Mouse (Mus musculus) myocyte (in vitro differentiated cells): ENCODE measurements around the gene Fat2. TPM values are rescaled to one million over a fixed set of nuclear protein-coding genes. Genes with fewer than 3 reads are reported as not detected.

ENCODE experiments used
- H3K27me3 ChIP-seq: one replicate; pipeline ENCODE4 v1.6.1; 2011; ENCODE audit not compliant: control insufficient read depth, insufficient read depth, insufficient read length
- H3K36me3 ChIP-seq: one replicate; pipeline ENCODE4 v1.6.1; 2011; ENCODE audit not compliant: control insufficient read depth, insufficient read depth
- H3K4me2 ChIP-seq: one replicate; pipeline ENCODE4 v1.6.1; 2011; ENCODE audit warnings: low read depth, control low read depth
- H3K4me3 ChIP-seq: one replicate; pipeline ENCODE4 v1.5.1; 2011; ENCODE audit warnings: mild to moderate bottlenecking, control low read depth, moderate library complexity
- H3K79me2 ChIP-seq: one replicate; pipeline ENCODE4 v1.6.1; 2011; ENCODE audit not compliant: control insufficient read depth, insufficient read depth
- H3ac ChIP-seq: one replicate; pipeline ENCODE4 v1.6.1; 2011; ENCODE audit not compliant: control insufficient read depth, insufficient read length
- CEBPB ChIP-seq: IDR thresholded peaks from 2 replicates; pipeline ENCODE4 v1.6.1; 2011; ENCODE audit warnings: mild to moderate bottlenecking, moderate library complexity; ENCODE audit not compliant: poor library complexity, insufficient read depth, severe bottlenecking
- E2F4 ChIP-seq: IDR thresholded peaks from one replicate; pipeline ENCODE4 v1.6.1; 2011; ENCODE audit warnings: mild to moderate bottlenecking, control low read depth, moderate library complexity; ENCODE audit not compliant: insufficient read depth
- MAX ChIP-seq: IDR thresholded peaks from one replicate; pipeline ENCODE4 v1.6.1; 2011; ENCODE audit warnings: low read depth, mild to moderate bottlenecking, control low read depth
- MYOD1 ChIP-seq, 3 experiments: IDR thresholded peaks; one replicate each; pipeline ENCODE4 v1.6.1; 2011; ENCODE audit warnings: control low read depth in 2 of 3, low read depth in 2 of 3, mild to moderate bottlenecking in 2 of 3, moderate library complexity in 1 of 3; ENCODE audit not compliant: insufficient read length in 2 of 3, control insufficient read depth in 1 of 3
- MYOG ChIP-seq, 3 experiments: IDR thresholded peaks; one replicate each; pipeline ENCODE4 v1.6.1; 2011; ENCODE audit warnings: control low read depth in 2 of 3, low read depth in 2 of 3, mild to moderate bottlenecking in 2 of 3; ENCODE audit not compliant: insufficient read length in 2 of 3, control insufficient read depth in 1 of 3, insufficient read depth in 1 of 3
- POLR2A ChIP-seq: IDR thresholded peaks from one replicate; pipeline ENCODE4 v1.6.1; 2011; ENCODE audit warnings: low read depth, mild to moderate bottlenecking, control low read depth, moderate library complexity; ENCODE audit not compliant: insufficient read length
- POLR2AphosphoS2 ChIP-seq: IDR thresholded peaks from one replicate; pipeline ENCODE4 v1.6.1; 2011; ENCODE audit warnings: low read depth, control low read depth; ENCODE audit not compliant: insufficient read length
- REST ChIP-seq: IDR thresholded peaks from one replicate; pipeline ENCODE4 v1.6.1; 2011; ENCODE audit warnings: mild to moderate bottlenecking, control low read depth, moderate library complexity; ENCODE audit not compliant: insufficient read depth, insufficient read length
- SRF ChIP-seq: IDR thresholded peaks from one replicate; pipeline ENCODE4 v1.6.1; 2011; ENCODE audit warnings: low read depth; ENCODE audit not compliant: control insufficient read depth, insufficient read length
- TCF12 ChIP-seq: IDR thresholded peaks from one replicate; pipeline ENCODE4 v1.6.1; 2011; ENCODE audit warnings: mild to moderate bottlenecking, control low read depth; ENCODE audit not compliant: poor library complexity, insufficient read depth, severe bottlenecking
- TCF3 ChIP-seq: IDR thresholded peaks from one replicate; pipeline ENCODE4 v1.6.1; 2011; ENCODE audit warnings: low read depth, control low read depth; ENCODE audit not compliant: insufficient read length
- USF1 ChIP-seq: IDR thresholded peaks from one replicate; pipeline ENCODE4 v1.6.1; 2011; ENCODE audit warnings: low read depth, mild to moderate bottlenecking, control low read depth, moderate library complexity
- polyA plus RNA-seq: library from polyadenylated mRNA; unstranded; fragments of >200 nt; fragmentation: generic; extraction: Trizol; gene quantifications from one replicate; pipeline ENCODE4 v1.2.1, GENCODE M21; 2012; ENCODE audit warnings: missing spikeins

Fat2 gene
- polyA plus RNA-seq, 1 experiment, result 0.06 TPM

- no peaks in the 10 kb centered on the region for H3K36me3 ChIP-seq
- no peak for TF ChIP-seq MYOG (IDR thresholded peaks at IDR 0.05; ENCODE audit: control insufficient read depth in 1 of 3, insufficient read depth in 1 of 3, insufficient read length in 2 of 3, low read depth in 2 of 3)
- no peak for TF ChIP-seq USF1
- no peak for TF ChIP-seq E2F4
- H3K4me2 ChIP-seq, result no peak overlapping the region
- no peaks in the 10 kb centered on the region for H3K79me2 ChIP-seq
- no peak overlapping the region for H3K4me3 ChIP-seq
- no peak overlapping the region for H3ac ChIP-seq
- H3K27me3 ChIP-seq, result peaks cover 2% of the 10 kb centered on the region
Measured at GRCm38 (mm10) chr11:55327558-55328409, 8.6 kb downstream of the Fat2 start.

GRCm38 (mm10) chr11:55327111-55327510, 9.3 kb downstream of the Fat2 start:
- Histone ChIP-seq H3K4me2 (no peak overlapping the region), H3K4me3 (no peak overlapping the region), H3ac (no peak overlapping the region), H3K36me3 (no peaks in the 10 kb centered on the region), H3K79me2 (no peaks in the 10 kb centered on the region), H3K27me3 (no peaks in the 10 kb centered on the region)
- no peak for TF ChIP-seq MYOD1 (IDR thresholded peaks at IDR 0.05; ENCODE audit: control insufficient read depth in 1 of 3, insufficient read length in 2 of 3, low read depth in 2 of 3)
- no peak for TF ChIP-seq E2F4
- TF ChIP-seq REST, result no peak
- TF ChIP-seq POLR2AphosphoS2, result no peak
- no peak for TF ChIP-seq POLR2A
- no peak for TF ChIP-seq CEBPB

GRCm38 (mm10) chr11:55326211-55326610, 10.2 kb downstream of the Fat2 start:
- no peaks in the 10 kb centered on the region for H3K36me3 ChIP-seq
- no peak for TF ChIP-seq POLR2A

GRCm38 (mm10) chr11:55323854-55324253, 12.5 kb downstream of the Fat2 start:
- Histone ChIP-seq H3K4me2 (no peak overlapping the region), H3K4me3 (no peak overlapping the region), H3ac (no peak overlapping the region), H3K36me3 (no peaks in the 10 kb centered on the region), H3K27me3 (peaks cover 4% of the 10 kb centered on the region), H3K79me2 (no peaks in the 10 kb centered on the region)
- TF ChIP-seq USF1 (no peak), POLR2AphosphoS2 (no peak)

More at GRCm38 (mm10) chr11:55326211-55326610, 10.2 kb downstream of the Fat2 start:
- H3K79me2 ChIP-seq, result no peaks in the 10 kb centered on the region
- H3K4me3 ChIP-seq, result no peak overlapping the region
- H3ac ChIP-seq, result no peak overlapping the region
- H3K4me2 ChIP-seq, result no peak overlapping the region
- H3K27me3 ChIP-seq, result no peaks in the 10 kb centered on the region

- Histone ChIP-seq H3ac (no peak overlapping the region), H3K79me2 (no peaks in the 10 kb centered on the region), H3K4me2 (no peak overlapping the region), H3K4me3 (no peak overlapping the region), H3K36me3 (no peaks in the 10 kb centered on the region), H3K27me3 (peaks cover 4% of the 10 kb centered on the region)
- TF ChIP-seq MYOD1 (IDR thresholded peaks at IDR 0.05; ENCODE audit: control insufficient read depth in 1 of 3, insufficient read length in 2 of 3, low read depth in 2 of 3) (no peak), POLR2A (no peak), TCF3 (no peak), E2F4 (no peak), MYOG (IDR thresholded peaks at IDR 0.05; ENCODE audit: control insufficient read depth in 1 of 3, insufficient read depth in 1 of 3, insufficient read length in 2 of 3, low read depth in 2 of 3) (no peak), USF1 (no peak), REST (no peak), SRF (no peak), TCF12 (no peak), POLR2AphosphoS2 (no peak), CEBPB (no peak), MAX (no peak)
Measured at GRCm38 (mm10) chr11:55320990-55321389, 15.4 kb downstream of the Fat2 start.

- no peaks in the 10 kb centered on the region for H3K36me3 ChIP-seq
- no peak for TF ChIP-seq REST
- TF ChIP-seq TCF12, result no peak
- no peak for TF ChIP-seq SRF
- no peak for TF ChIP-seq MYOG (IDR thresholded peaks at IDR 0.05; ENCODE audit: control insufficient read depth in 1 of 3, insufficient read depth in 1 of 3, insufficient read length in 2 of 3, low read depth in 2 of 3)
- no peak for TF ChIP-seq USF1
- no peak for TF ChIP-seq POLR2A
- TF ChIP-seq E2F4, result no peak
- TF ChIP-seq MAX, result no peak
- no peak for TF ChIP-seq MYOD1 (IDR thresholded peaks at IDR 0.05; ENCODE audit: control insufficient read depth in 1 of 3, insufficient read length in 2 of 3, low read depth in 2 of 3)
- TF ChIP-seq POLR2AphosphoS2, result no peak
- TF ChIP-seq TCF3, result no peak
- no peak for TF ChIP-seq CEBPB
- no peak overlapping the region for H3K4me3 ChIP-seq
- no peaks in the 10 kb centered on the region for H3K79me2 ChIP-seq
- H3K27me3 ChIP-seq, result peaks cover 28% of the 10 kb centered on the region
- no peak overlapping the region for H3K4me2 ChIP-seq
- H3ac ChIP-seq, result no peak overlapping the region
Measured at GRCm38 (mm10) chr11:55315966-55316365, 20.4 kb downstream of the Fat2 start.
